Mouse (Mus musculus): Measurements from ENCODE around the gene Tbata. TPM values are rescaled to one million over a fixed set of nuclear protein-coding genes. Genes with fewer than 3 reads are reported as not detected.

The Tbata gene
- total and polyA plus RNA-seq, 3 experiments = not detected

DNA sequence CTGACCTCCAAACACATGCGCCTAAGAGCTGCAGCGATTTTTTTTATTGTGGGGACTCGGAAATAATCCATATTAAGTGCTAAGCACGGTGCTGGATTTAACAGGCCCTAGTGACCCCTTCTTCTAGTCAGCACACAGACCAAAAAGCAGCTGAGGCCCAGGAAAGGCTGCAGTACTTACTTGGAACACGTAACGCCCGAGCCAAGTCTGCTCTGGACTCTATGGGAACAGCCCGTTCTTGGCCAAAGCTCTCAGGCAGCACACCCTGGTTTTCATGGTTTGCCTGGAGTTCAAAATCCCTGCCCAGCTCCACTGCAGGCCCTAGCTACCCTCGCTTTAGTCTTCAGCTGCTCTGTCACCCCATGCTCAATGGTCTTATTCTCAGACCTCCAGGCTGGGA is 22.9 kb downstream of the Tbata start:
- Histone ChIP-seq H3K36me3 (ENCODE audit: control insufficient read depth in 1 of 2, insufficient read depth in 2 of 2, low read length in 2 of 2) (no peaks in the 10 kb centered on the region), H3K9me3 (replicated peaks; ENCODE audit: insufficient read depth, low read length) (no peaks in the 10 kb centered on the region), H3K4me1 (ENCODE audit: control insufficient read depth in 1 of 2, insufficient read depth in 2 of 2, low read length in 2 of 2) (no peaks in the 10 kb centered on the region), H3K27me3 (ENCODE audit: control insufficient read depth in 1 of 2, insufficient read depth in 2 of 2, low read length in 2 of 2) (no peaks in the 10 kb centered on the region; a peak in 1 of 4 replicates), H3K4me3 (ENCODE audit: control insufficient read depth in 1 of 2, insufficient read depth in 1 of 2, low read depth in 2 of 2, low read length in 2 of 2) (no peak overlapping the region), H3K9ac (ENCODE audit: control insufficient read depth, low read depth, low read length, poor library complexity, severe bottlenecking) (no peak overlapping the region), H3K79me2 (ENCODE audit: control insufficient read depth, insufficient read depth, low read length, poor library complexity) (no peaks in the 10 kb centered on the region), H3K27ac (ENCODE audit: control insufficient read depth, low read depth, low read length) (no peak overlapping the region)
- no peak for DNase-seq (ENCODE audit: low read depth, low spot score)
- TF ChIP-seq NRF1 (IDR thresholded peaks at IDR 0.05; ENCODE audit: insufficient read depth, low read depth, low read length, poor library complexity, severe bottlenecking) (no peak), ETS1 (IDR thresholded peaks at IDR 0.05; ENCODE audit: low read depth, low read length) (no peak), SMC3 (IDR thresholded peaks at IDR 0.05; ENCODE audit: low read depth, low read length) (no peak), CHD2 (IDR thresholded peaks at IDR 0.05; ENCODE audit: low read length) (no peak), MAX (IDR thresholded peaks at IDR 0.05; ENCODE audit: low read length) (no peak), BHLHE40 (IDR thresholded peaks at IDR 0.05; ENCODE audit: borderline replicate concordance, low read depth, low read length) (no peak), JUND (IDR thresholded peaks at IDR 0.05; ENCODE audit: low read depth, low read length) (no peak), ZKSCAN1 (IDR thresholded peaks at IDR 0.05; ENCODE audit: low read depth, low read length) (no peak), ZMIZ1 (IDR thresholded peaks at IDR 0.05; ENCODE audit: low read depth, low read length) (no peak), MYB (IDR thresholded peaks at IDR 0.05; ENCODE audit: low read depth, low read length) (no peak), E2F4 (IDR thresholded peaks at IDR 0.05; ENCODE audit: borderline replicate concordance, low read depth, low read length) (no peak), KAT2A (conservative IDR thresholded peaks at IDR 0.05; ENCODE audit: low read depth, low read length) (no peak)

GRCm38 (mm10) chr10:61195216-61195615 is 23.5 kb downstream of the Tbata start:
- Histone ChIP-seq H3K36me3 (ENCODE audit: control insufficient read depth in 1 of 2, insufficient read depth in 2 of 2, low read length in 2 of 2) (no peaks in the 10 kb centered on the region), H3K4me3 (ENCODE audit: control insufficient read depth in 1 of 2, insufficient read depth in 1 of 2, low read depth in 2 of 2, low read length in 2 of 2) (no peak overlapping the region), H3K9me3 (replicated peaks; ENCODE audit: insufficient read depth, low read length) (no peaks in the 10 kb centered on the region), H3K9ac (ENCODE audit: control insufficient read depth, low read depth, low read length, poor library complexity, severe bottlenecking) (no peak overlapping the region), H3K79me2 (ENCODE audit: control insufficient read depth, insufficient read depth, low read length, poor library complexity) (no peaks in the 10 kb centered on the region), H3K27me3 (ENCODE audit: control insufficient read depth in 1 of 2, insufficient read depth in 2 of 2, low read length in 2 of 2) (no peaks in the 10 kb centered on the region; a peak in 1 of 4 replicates), H3K27ac (ENCODE audit: control insufficient read depth, low read depth, low read length) (no peak overlapping the region), H3K4me1 (ENCODE audit: control insufficient read depth in 1 of 2, insufficient read depth in 2 of 2, low read length in 2 of 2) (no peaks in the 10 kb centered on the region)
- no peak for DNase-seq (ENCODE audit: low read depth, low spot score)
- TF ChIP-seq GABPA (IDR thresholded peaks at IDR 0.05; ENCODE audit: low read depth, low read length) (no peak), ETS1 (IDR thresholded peaks at IDR 0.05; ENCODE audit: low read depth, low read length) (no peak), JUND (IDR thresholded peaks at IDR 0.05; ENCODE audit: low read depth, low read length) (no peak)

DNA sequence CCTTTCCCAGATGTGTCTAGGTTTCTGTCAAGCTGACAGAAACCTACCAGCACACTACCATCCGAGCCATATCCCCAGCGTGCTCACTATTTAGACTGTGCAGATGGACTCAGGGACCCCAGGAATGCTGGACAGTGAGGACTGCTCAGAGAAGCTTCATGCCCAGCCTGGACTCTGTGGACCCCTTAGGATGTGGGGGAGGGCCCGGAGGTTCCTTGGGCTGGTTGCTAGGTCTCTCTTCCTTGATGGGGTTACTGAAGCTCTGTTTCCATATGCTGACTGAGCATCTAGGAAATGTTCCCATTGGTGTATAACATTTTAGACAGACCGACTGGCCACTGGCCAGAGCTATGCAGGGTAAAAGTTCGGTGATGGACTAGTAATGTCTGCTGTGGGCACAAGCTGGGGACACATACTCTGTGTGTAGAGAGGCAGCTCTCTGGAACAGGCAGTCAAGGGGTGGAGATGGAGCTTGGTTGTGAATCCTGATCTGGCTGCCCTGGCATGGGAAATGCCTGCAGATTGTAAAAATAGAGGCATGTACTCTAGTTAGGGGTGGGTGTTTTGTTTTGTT is 24.1 kb downstream of the Tbata start:
- no peaks in the 10 kb centered on the region for H3K9me3 ChIP-seq (replicated peaks; ENCODE audit: insufficient read depth, low read length)
- TF ChIP-seq ZMIZ1 (IDR thresholded peaks at IDR 0.05; ENCODE audit: low read depth, low read length) (no peak), MAX (IDR thresholded peaks at IDR 0.05; ENCODE audit: low read length) (no peak), SIN3A (IDR thresholded peaks at IDR 0.05; ENCODE audit: low read length) (no peak), MXI1 (IDR thresholded peaks at IDR 0.05; ENCODE audit: low read depth, low read length) (no peak), CHD2 (IDR thresholded peaks at IDR 0.05; ENCODE audit: low read length) (no peak), TAL1 (IDR thresholded peaks at IDR 0.05; ENCODE audit: low read length) (no peak), EP300 (IDR thresholded peaks at IDR 0.05; ENCODE audit: low read depth in 1 of 2, low read length in 2 of 2) (no peak), BHLHE40 (IDR thresholded peaks at IDR 0.05; ENCODE audit: borderline replicate concordance, low read depth, low read length) (no peak), TCF12 (IDR thresholded peaks at IDR 0.05; ENCODE audit: low read depth, low read length) (no peak), MYC (IDR thresholded peaks at IDR 0.05; ENCODE audit: low read depth, low read length) (no peak), CTCF (IDR thresholded peaks at IDR 0.05 in 2 of 3, conservative IDR thresholded peaks at IDR 0.05 in 1 of 3; ENCODE audit: control insufficient read depth in 1 of 3, insufficient read depth in 1 of 3, low read depth in 2 of 3, low read length in 3 of 3, poor library complexity in 1 of 3, severe bottlenecking in 1 of 3) (no peak), NRF1 (IDR thresholded peaks at IDR 0.05; ENCODE audit: insufficient read depth, low read depth, low read length, poor library complexity, severe bottlenecking) (no peak)

More for the DNA sequence above, 24.1 kb downstream of the Tbata start:
- no peak overlapping the region for H3K4me3 ChIP-seq (ENCODE audit: control insufficient read depth in 1 of 2, insufficient read depth in 1 of 2, low read depth in 2 of 2, low read length in 2 of 2)
- H3K9ac ChIP-seq (ENCODE audit: control insufficient read depth, low read depth, low read length, poor library complexity, severe bottlenecking) = no peak overlapping the region
- no peak overlapping the region for H3K27ac ChIP-seq (ENCODE audit: control insufficient read depth, low read depth, low read length)
- H3K36me3 ChIP-seq (ENCODE audit: control insufficient read depth in 1 of 2, insufficient read depth in 2 of 2, low read length in 2 of 2) = no peaks in the 10 kb centered on the region
- no peaks in the 10 kb centered on the region; a peak in 1 of 4 replicates for H3K27me3 ChIP-seq (ENCODE audit: control insufficient read depth in 1 of 2, insufficient read depth in 2 of 2, low read length in 2 of 2)
- no peak for DNase-seq (ENCODE audit: low read depth, low spot score)
- H3K79me2 ChIP-seq (ENCODE audit: control insufficient read depth, insufficient read depth, low read length, poor library complexity) = no peaks in the 10 kb centered on the region
- no peaks in the 10 kb centered on the region for H3K4me1 ChIP-seq (ENCODE audit: control insufficient read depth in 1 of 2, insufficient read depth in 2 of 2, low read length in 2 of 2)
